Mouse (Mus musculus) sigmoid colon, adult 10 weeks (tissue): ENCODE results near the gene Tnrc6c. TPM values are rescaled to one million over a fixed set of nuclear protein-coding genes. Genes with fewer than 3 reads are reported as not detected.

Experiments used
- polyA plus RNA-seq: library from polyadenylated mRNA; stranded (reverse); fragments of 350-450 nt; fragmentation: Illumina TruSeq; extraction: RNeasy Lipid Tissue Mini Kit (QIAGEN cat#74804); gene quantifications from one replicate; pipeline ENCODE4 v1.2.3, GENCODE M21; 2014; ENCODE audit warnings: low read depth, low replicate concordance

The Tnrc6c gene
- 10.0 TPM for polyA plus RNA-seq

DNA sequence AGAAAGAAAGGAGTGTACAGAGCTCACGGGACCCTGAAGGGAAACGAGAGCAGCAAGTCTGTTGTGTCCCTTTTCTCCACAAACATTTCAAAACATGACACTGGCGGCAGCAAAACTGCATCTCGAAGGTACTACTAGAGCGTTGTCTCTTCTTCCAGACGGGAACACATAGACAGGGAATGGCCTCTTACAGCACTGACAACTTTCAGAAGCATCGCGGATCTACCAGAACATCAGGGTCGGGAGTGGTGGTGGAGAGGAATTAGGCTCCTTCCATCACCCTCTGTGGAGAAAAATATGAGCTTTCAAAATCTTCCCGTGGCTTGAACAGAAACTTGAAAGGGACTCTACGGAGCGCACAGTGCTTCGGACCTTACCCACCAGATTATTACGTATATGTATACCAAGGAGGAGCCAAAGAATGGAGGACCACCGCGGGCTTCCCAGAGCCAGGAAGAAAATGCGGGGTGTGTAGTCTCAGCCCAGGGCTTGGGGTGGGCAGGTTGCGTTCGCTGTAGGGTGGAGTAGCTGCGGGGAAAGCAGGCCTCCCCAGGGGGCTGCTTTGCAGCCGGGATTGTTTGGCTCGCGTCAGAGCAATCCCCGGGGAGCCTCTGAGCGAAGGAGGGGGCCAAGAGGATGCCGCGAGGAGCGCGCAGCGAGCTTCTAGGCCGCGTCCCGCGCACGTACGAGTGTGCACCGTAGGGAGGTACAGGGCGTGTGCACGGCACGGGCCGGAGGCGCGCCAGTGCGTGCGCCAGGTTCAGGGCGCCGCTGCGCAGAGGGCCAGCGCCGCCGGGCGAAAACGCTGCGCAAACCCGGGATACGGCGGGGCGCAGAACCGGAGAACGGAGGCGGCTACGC lies at the start of gene Tnrc6c:
Gene Tnrc6c, plus strand, starts transcription at position 799 of the 861 bp plus-strand sequence.

GRCm38 (mm10) chr11:117781993-117782704 lies 128.1 kb downstream of the Tnrc6c start, which contains the start of the genes Tmc8 and Tmc6:
Gene Tmc8, plus strand, starts transcription at chr11:117782076.
Gene Tmc6, minus strand, starts transcription at chr11:117782198.

DNA sequence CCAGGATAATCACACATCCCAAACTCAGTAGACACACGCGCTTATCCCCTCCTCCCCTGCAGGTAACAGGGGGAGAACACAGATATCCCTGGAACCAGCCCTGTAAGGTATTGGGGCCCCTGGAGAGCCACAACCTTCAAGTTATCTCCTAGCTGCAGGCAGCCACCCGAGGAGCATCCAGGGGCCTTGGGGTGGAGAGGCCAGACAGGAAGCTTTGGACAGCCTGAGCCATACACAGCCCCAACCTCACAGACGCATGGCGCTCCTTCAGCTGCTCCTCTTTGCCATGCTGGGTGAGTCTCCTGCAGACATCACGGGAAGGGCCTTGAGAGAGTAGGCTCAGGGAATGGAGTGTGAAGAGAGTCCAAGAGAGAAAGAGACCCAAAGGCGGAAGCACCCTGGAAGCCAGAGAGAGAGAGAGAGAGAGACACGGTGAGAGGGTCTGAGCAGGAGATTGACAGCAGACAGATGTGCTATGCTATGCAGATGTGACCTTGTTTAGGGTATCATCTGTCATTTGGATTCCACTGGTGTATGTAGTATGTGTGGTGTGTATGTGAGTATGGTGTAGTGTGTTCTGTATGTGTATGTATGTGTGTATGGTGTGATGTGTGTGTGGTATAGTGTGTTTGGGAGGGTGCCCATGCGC lies 143.5 kb downstream of the Tnrc6c start, which contains the start of gene 6030468B19Rik:
Gene 6030468B19Rik, plus strand, starts transcription at position 150 of the 649 bp plus-strand sequence.

GRCm38 (mm10) chr11:117809407-117810311 lies 155.6 kb downstream of the Tnrc6c start, which contains the start of the genes Gm20708 and Syngr2:
Gene Gm20708, plus strand, starts transcription at chr11:117809668.
Gene Syngr2, plus strand, starts transcription at chr11:117809668.

Other genes with a start within 250 kb of the Tnrc6c start
- not detected for gene Gm11733, start 169.9 kb upstream of the Tnrc6c start, polyA plus RNA-seq
- 2.1 TPM for gene Tmc8, start 127.8 kb downstream of the Tnrc6c start, polyA plus RNA-seq
- gene Tmc6, start 127.9 kb downstream of the Tnrc6c start, polyA plus RNA-seq: 1.5 TPM
- gene 6030468B19Rik, start 143.4 kb downstream of the Tnrc6c start, polyA plus RNA-seq: not detected
- gene Gm20708, start 155.4 kb downstream of the Tnrc6c start, polyA plus RNA-seq: 5.9 TPM
- 13.9 TPM for gene Syngr2, start 155.4 kb downstream of the Tnrc6c start, polyA plus RNA-seq
- gene Afmid, start 171.6 kb downstream of the Tnrc6c start, polyA plus RNA-seq: 1.6 TPM
- gene Tk1, start 171.8 kb downstream of the Tnrc6c start, polyA plus RNA-seq: 1.1 TPM
- gene Birc5, start 195.0 kb downstream of the Tnrc6c start, polyA plus RNA-seq: 20.3 TPM
- not detected for gene Tmem235, start 206.5 kb downstream of the Tnrc6c start, polyA plus RNA-seq
- gene Tha1, start 219.2 kb downstream of the Tnrc6c start, polyA plus RNA-seq: 0.82 TPM